Mouse (Mus musculus): ENCODE measurements at regions not wholly inside any gene's neighbourhood (a gene's known extent, or its start where the extent isn't known, plus 50 kb on each side); places are given as distances from the start of the nearest gene placed in this dataset.

DNA sequence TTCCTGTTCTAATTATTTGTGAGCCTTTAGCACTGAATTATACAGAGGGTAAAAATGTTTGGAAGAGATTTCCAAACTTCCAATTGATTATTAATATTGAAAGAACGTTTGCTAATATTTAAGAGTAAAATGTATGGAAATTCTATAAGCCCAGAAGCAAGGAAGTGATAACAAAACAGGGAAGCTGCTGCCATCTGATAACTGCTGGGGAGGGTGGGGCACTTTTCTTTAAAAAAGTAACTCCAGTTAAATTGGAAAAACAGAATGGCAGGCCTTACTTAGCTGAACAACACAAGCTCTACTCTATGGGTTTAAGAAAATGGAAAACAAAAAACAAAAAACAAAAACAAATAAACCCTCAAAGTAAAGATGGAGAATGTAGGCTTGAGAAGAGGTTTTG lies 1327.7 kb downstream of the Hace1 start:
- DNase-seq = no peak

GRCm38 (mm10) chr10:46922527-46923200 lies 1345.0 kb downstream of the Hace1 start:
- no peak for DNase-seq

- peak; percentile 19 to 35 for DNase-seq
Observed at GRCm38 (mm10) chr10:46934311-46934710, 1356.7 kb downstream of the Hace1 start.

GRCm38 (mm10) chr10:46936248-46936970 lies 1358.8 kb downstream of the Hace1 start:
- no peak for DNase-seq

- DNase-seq = no peak
Observed at GRCm38 (mm10) chr10:46939338-46939737, 1361.7 kb downstream of the Hace1 start.

- DNase-seq = no peak
Observed at GRCm38 (mm10) chr10:46939819-46940218, 1362.2 kb downstream of the Hace1 start.

- DNase-seq = no peak
Observed at GRCm38 (mm10) chr10:46952940-46953339, 1375.3 kb downstream of the Hace1 start.

GRCm38 (mm10) chr10:46954701-46955100 lies 1377.1 kb downstream of the Hace1 start:
- no peak for DNase-seq

GRCm38 (mm10) chr10:46980410-46980809 lies 1402.8 kb downstream of the Hace1 start:
- no peak for DNase-seq

- DNase-seq = no peak
Observed at GRCm38 (mm10) chr10:46999701-47000100, 1422.1 kb downstream of the Hace1 start.

- no peak for DNase-seq
Observed at GRCm38 (mm10) chr10:47028765-47029164, 1451.1 kb downstream of the Hace1 start.

DNA sequence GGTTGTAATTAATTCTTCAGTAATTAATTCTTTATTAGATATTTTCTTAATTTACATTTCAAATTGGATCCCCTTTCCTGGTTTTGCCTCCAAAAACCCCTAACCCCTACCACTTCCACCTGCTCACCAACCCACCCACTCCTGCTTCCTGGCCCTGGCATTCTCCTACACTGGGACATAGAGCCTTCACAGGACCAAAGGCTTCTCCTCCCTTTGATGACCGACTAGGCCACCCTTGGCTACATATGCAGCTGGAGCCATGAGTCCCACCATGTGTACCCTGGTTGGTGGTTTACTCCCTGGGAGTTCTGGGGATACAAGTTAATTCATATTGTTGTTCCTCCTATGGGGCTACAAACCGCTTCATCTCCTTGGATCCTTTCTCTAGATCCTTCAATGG lies 1477.0 kb downstream of the Hace1 start:
- no peak for DNase-seq

DNA sequence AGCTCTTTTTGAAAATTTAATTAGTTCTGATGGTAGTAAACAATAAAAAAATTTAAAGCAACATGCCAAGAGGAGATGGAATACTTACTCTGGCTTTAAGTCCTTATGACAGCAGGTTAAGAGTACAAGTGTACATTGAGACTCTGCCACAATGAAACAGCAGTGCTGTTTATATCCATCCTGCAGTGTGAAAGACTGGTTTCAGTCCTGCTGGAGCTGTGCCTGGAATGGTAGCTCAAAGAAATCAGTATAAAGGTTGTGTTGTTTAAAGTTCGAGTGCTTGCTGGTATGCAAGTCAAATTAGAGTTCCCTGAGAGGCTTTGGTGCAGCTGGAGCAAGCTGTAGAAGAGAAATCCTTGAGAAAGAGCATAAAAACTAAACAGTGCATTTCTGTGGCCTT lies 1524.9 kb downstream of the Hace1 start:
- peak in 1 of 2 experiments; percentile 2 for DNase-seq
